Mouse (Mus musculus) kidney, embryonic 14.5 days (tissue): ENCODE results near the gene Rbm18. TPM values are rescaled to one million over a fixed set of nuclear protein-coding genes. Genes with fewer than 3 reads are reported as not detected.

ENCODE experiments used
- ATAC-seq: fragments of 200-750 bp; cut with Nextera tagmentation; 2 replicates; pipeline ENCODE4 v1.8.0; 2017; ENCODE audit warnings: moderate number of reproducible peaks, mild to moderate bottlenecking, moderate TSS enrichment, moderate library complexity; ENCODE audit not compliant: low FRiP score, low TSS enrichment
- H3K27ac ChIP-seq: fragments of 300-500 bp; sonication (generic); 2 replicates; pipeline ENCODE4 v1.5.1; 2014; ENCODE audit warnings: low read depth, mild to moderate bottlenecking, low read length, moderate library complexity, mixed read lengths
- H3K27me3 ChIP-seq: fragments of 300-500 bp; sonication (generic); 2 replicates; pipeline ENCODE4 v1.6.1; 2014; ENCODE audit warnings: mild to moderate bottlenecking, low read length; ENCODE audit not compliant: control insufficient read depth, insufficient read depth
- H3K36me3 ChIP-seq: fragments of 300-500 bp; sonication (generic); 2 replicates; pipeline ENCODE4 v1.6.1; 2014; ENCODE audit warnings: low read length, mixed read lengths; ENCODE audit not compliant: control insufficient read depth, insufficient read depth
- H3K4me1 ChIP-seq: fragments of 300-500 bp; sonication (generic); 2 replicates; pipeline ENCODE4 v1.6.1; 2014; ENCODE audit warnings: low read length, mixed read lengths; ENCODE audit not compliant: control insufficient read depth, insufficient read depth
- H3K4me2 ChIP-seq: fragments of 300-500 bp; sonication (generic); replicated peaks from 2 replicates; pipeline ENCODE4 v1.6.1; 2014; ENCODE audit warnings: low read depth, mild to moderate bottlenecking, low read length
- H3K4me3 ChIP-seq: fragments of 300-500 bp; sonication (generic); 2 replicates; pipeline ENCODE4 v1.5.1; 2014; ENCODE audit warnings: mild to moderate bottlenecking, low read length
- H3K9ac ChIP-seq: fragments of 300-500 bp; sonication (generic); 2 replicates; pipeline ENCODE4 v1.6.1; 2014; ENCODE audit warnings: low read depth, mild to moderate bottlenecking, low read length, moderate library complexity
- H3K9me3 ChIP-seq: fragments of 300-500 bp; sonication (generic); 2 replicates; pipeline ENCODE4 v1.6.1; 2016; ENCODE audit warnings: low read length; ENCODE audit not compliant: control insufficient read depth
- WGBS: fragments of 180-500 bp; shearing (Covaris S2); extraction: QIAGEN DNeasy Blood & Tissue Kit; methylation state at CpG from one replicate; pipeline ENCODE4 v1.1.7; 2014; 5-methylcytosine and 5-hydroxymethylcytosine counted together
- polyA plus RNA-seq: library from polyadenylated mRNA; unstranded; fragments of >200 nt; fragmentation: Nextera tagmentation; extraction: Ambion mirVana; gene quantifications from 2 replicates; pipeline ENCODE4 v1.2.1, GENCODE M21; 2014

Rbm18 gene
- polyA plus RNA-seq, 1 experiment from 2014 or later = 77.1 TPM

DNA sequence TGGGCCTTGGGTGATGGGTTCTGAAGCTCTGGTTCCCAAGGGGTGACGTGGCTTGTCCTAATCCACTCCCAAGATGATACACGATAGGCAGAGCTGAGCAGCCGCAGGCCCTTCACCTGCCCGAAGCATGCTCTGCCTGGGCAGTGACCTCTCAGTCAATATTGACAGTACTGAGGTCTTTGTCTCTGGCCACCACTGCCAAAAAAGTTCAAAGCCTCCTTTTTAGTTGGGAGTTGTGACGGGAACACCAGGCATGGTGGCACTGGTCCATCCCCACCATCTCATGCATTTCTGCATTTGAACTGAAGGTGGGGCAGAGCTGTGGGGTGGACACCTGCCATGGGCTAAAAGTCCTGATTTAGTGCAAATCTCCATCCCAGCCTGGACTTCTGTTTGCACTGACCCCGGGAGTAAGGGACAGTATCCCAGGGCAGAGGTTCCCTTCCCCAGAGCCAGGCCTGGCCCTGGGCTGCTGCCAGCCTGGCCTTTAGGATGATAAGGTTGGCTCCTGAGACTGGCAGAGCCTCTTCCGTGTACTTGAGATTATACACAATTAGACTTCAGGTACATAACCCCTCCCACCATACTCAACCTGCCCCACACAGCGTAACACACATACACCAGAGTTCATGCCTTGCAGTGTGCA lies 64.8 kb downstream of the Rbm18 start:
- Histone ChIP-seq H3K27me3 (no peaks in the 10 kb centered on the region), H3K36me3 (no peaks in the 10 kb centered on the region), H3K27ac (no peak overlapping the region), H3K4me2 (no peak overlapping the region), H3K9me3 (no peaks in the 10 kb centered on the region), H3K4me1 (no peaks in the 10 kb centered on the region), H3K9ac (no peak overlapping the region), H3K4me3 (no peak overlapping the region)
- 76% methylated on average over 8 of the region's 8 CpGs for WGBS
- ATAC-seq = no peak

DNA sequence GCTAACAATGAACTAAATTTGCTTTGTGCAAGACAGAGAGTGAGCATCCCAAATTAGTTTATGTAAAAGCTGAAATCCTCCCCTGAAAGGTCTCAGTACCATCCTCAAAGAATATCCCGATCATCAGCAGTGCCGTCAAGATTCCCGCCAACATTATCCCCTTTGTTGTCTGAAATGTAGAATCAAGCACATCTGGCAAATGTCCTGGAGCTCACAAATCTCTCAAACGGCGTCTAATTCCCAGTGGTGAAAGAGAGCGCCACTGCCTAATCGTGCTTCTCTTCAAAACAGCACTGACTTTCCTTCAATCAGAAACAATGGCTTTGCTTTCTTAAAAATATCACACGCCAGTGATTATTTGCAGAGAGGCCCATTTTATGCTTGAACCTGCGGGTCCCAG lies 69.4 kb downstream of the Rbm18 start:
- 48% methylated on average over 9 of the region's 9 CpGs for WGBS
- H3K9me3 ChIP-seq = no peaks in the 10 kb centered on the region
- no peak overlapping the region for H3K4me3 ChIP-seq
- H3K27ac ChIP-seq = no peak overlapping the region
- H3K9ac ChIP-seq = no peak overlapping the region
- no peak overlapping the region for H3K4me2 ChIP-seq
- H3K27me3 ChIP-seq = no peaks in the 10 kb centered on the region
- no peak for ATAC-seq
- no peaks in the 10 kb centered on the region for H3K4me1 ChIP-seq
- H3K36me3 ChIP-seq = no peaks in the 10 kb centered on the region

Other genes with a start within 250 kb of the Rbm18 start
- gene Ttll11, start 156.9 kb downstream of the Rbm18 start, polyA plus RNA-seq = 0.58 and 1.0 TPM in 2 replicates
- gene Ndufa8, start 87.4 kb downstream of the Rbm18 start, polyA plus RNA-seq = 238 and 244 TPM in 2 replicates
- 0.87 TPM in 1 of 2 replicates, not detected in the other for gene Morn5, start 87.3 kb downstream of the Rbm18 start, polyA plus RNA-seq
- gene Lhx6, start 31.4 kb downstream of the Rbm18 start, polyA plus RNA-seq = 1.6 and 3.0 TPM in 2 replicates
- gene Mrrf, start 384 bp downstream of the Rbm18 start, polyA plus RNA-seq = 33.1 and 33.7 TPM in 2 replicates
- gene Ptgs1, start 93.7 kb upstream of the Rbm18 start, polyA plus RNA-seq = 16.4 and 24.6 TPM in 2 replicates
- gene Olfr338, start 236.7 kb upstream of the Rbm18 start, polyA plus RNA-seq = 0.03 and 0.04 TPM in 2 replicates